Mouse (Mus musculus) myocyte (in vitro differentiated cells): ENCODE data around the gene Defb9.

Experiments used
- CEBPB ChIP-seq: IDR thresholded peaks from 2 replicates; pipeline ENCODE4 v1.6.1; 2011; ENCODE audit warnings: mild to moderate bottlenecking, moderate library complexity; ENCODE audit not compliant: poor library complexity, insufficient read depth, severe bottlenecking
- E2F4 ChIP-seq: IDR thresholded peaks from one replicate; pipeline ENCODE4 v1.6.1; 2011; ENCODE audit warnings: mild to moderate bottlenecking, control low read depth, moderate library complexity; ENCODE audit not compliant: insufficient read depth
- MAX ChIP-seq: IDR thresholded peaks from one replicate; pipeline ENCODE4 v1.6.1; 2011; ENCODE audit warnings: low read depth, mild to moderate bottlenecking, control low read depth
- MYOD1 ChIP-seq, 3 experiments: IDR thresholded peaks; one replicate each; pipeline ENCODE4 v1.6.1; 2011; ENCODE audit warnings: control low read depth in 2 of 3, low read depth in 2 of 3, mild to moderate bottlenecking in 2 of 3, moderate library complexity in 1 of 3; ENCODE audit not compliant: insufficient read length in 2 of 3, control insufficient read depth in 1 of 3
- MYOG ChIP-seq, 3 experiments: IDR thresholded peaks; one replicate each; pipeline ENCODE4 v1.6.1; 2011; ENCODE audit warnings: control low read depth in 2 of 3, low read depth in 2 of 3, mild to moderate bottlenecking in 2 of 3; ENCODE audit not compliant: insufficient read length in 2 of 3, control insufficient read depth in 1 of 3, insufficient read depth in 1 of 3
- POLR2A ChIP-seq: IDR thresholded peaks from one replicate; pipeline ENCODE4 v1.6.1; 2011; ENCODE audit warnings: low read depth, mild to moderate bottlenecking, control low read depth, moderate library complexity; ENCODE audit not compliant: insufficient read length
- REST ChIP-seq: IDR thresholded peaks from one replicate; pipeline ENCODE4 v1.6.1; 2011; ENCODE audit warnings: mild to moderate bottlenecking, control low read depth, moderate library complexity; ENCODE audit not compliant: insufficient read depth, insufficient read length
- SRF ChIP-seq: IDR thresholded peaks from one replicate; pipeline ENCODE4 v1.6.1; 2011; ENCODE audit warnings: low read depth; ENCODE audit not compliant: control insufficient read depth, insufficient read length
- TCF12 ChIP-seq: IDR thresholded peaks from one replicate; pipeline ENCODE4 v1.6.1; 2011; ENCODE audit warnings: mild to moderate bottlenecking, control low read depth; ENCODE audit not compliant: poor library complexity, insufficient read depth, severe bottlenecking
- TCF3 ChIP-seq: IDR thresholded peaks from one replicate; pipeline ENCODE4 v1.6.1; 2011; ENCODE audit warnings: low read depth, control low read depth; ENCODE audit not compliant: insufficient read length
- USF1 ChIP-seq: IDR thresholded peaks from one replicate; pipeline ENCODE4 v1.6.1; 2011; ENCODE audit warnings: low read depth, mild to moderate bottlenecking, control low read depth, moderate library complexity

GRCm38 (mm10) chr8:21912554-21912953, 27.3 kb upstream of the Defb9 start:
- TF ChIP-seq CEBPB (no peak), USF1 (no peak), MYOD1 (IDR thresholded peaks at IDR 0.05; ENCODE audit: control insufficient read depth in 1 of 3, insufficient read length in 2 of 3, low read depth in 2 of 3) (no peak), TCF12 (no peak), E2F4 (no peak), POLR2A (no peak), MAX (no peak), MYOG (IDR thresholded peaks at IDR 0.05; ENCODE audit: control insufficient read depth in 1 of 3, insufficient read depth in 1 of 3, insufficient read length in 2 of 3, low read depth in 2 of 3) (no peak), TCF3 (no peak), SRF (no peak), REST (no peak)
